Mouse (Mus musculus) limb, embryonic 15.5 days (tissue): ENCODE data around the gene Prr13. TPM values are rescaled to one million over a fixed set of nuclear protein-coding genes. Genes with fewer than 3 reads are reported as not detected.

Experiments
- ATAC-seq: fragments of 200-750 bp; cut with Nextera tagmentation; 2 replicates; pipeline ENCODE4 v1.8.0; 2017; ENCODE audit warnings: low read depth, moderate TSS enrichment; ENCODE audit not compliant: insufficient number of reproducible peaks, low FRiP score, low TSS enrichment
- H3K27ac ChIP-seq: fragments of 300-500 bp; sonication (generic); 2 replicates; pipeline ENCODE4 v1.5.1; 2015; ENCODE audit warnings: moderate library complexity, mild to moderate bottlenecking, inconsistent platforms
- H3K27me3 ChIP-seq: fragments of 300-500 bp; sonication (generic); 2 replicates; pipeline ENCODE4 v1.6.1; 2015; ENCODE audit warnings: inconsistent platforms
- H3K36me3 ChIP-seq: fragments of 300-500 bp; sonication (generic); 2 replicates; pipeline ENCODE4 v1.6.1; 2015; ENCODE audit warnings: inconsistent platforms
- H3K4me1 ChIP-seq: fragments of 300-500 bp; sonication (generic); 2 replicates; pipeline ENCODE4 v1.6.1; 2015; ENCODE audit warnings: inconsistent platforms
- H3K4me2 ChIP-seq: fragments of 300-500 bp; sonication (generic); 2 replicates; pipeline ENCODE4 v1.6.1; 2015; ENCODE audit warnings: mild to moderate bottlenecking, inconsistent platforms
- H3K4me3 ChIP-seq: fragments of 300-500 bp; sonication (generic); 2 replicates; pipeline ENCODE4 v1.5.1; 2015; ENCODE audit warnings: mild to moderate bottlenecking, inconsistent platforms
- H3K9ac ChIP-seq: fragments of 300-500 bp; sonication (generic); 2 replicates; pipeline ENCODE4 v1.6.1; 2015; ENCODE audit warnings: inconsistent platforms
- H3K9me3 ChIP-seq: fragments of 300-500 bp; sonication (generic); 2 replicates; pipeline ENCODE4 v1.6.1; 2016; ENCODE audit warnings: inconsistent platforms
- WGBS: fragments of 180-500 bp; shearing (Covaris S2); methylation state at CpG from one replicate; pipeline ENCODE4 v1.1.7; 2015; 5-methylcytosine and 5-hydroxymethylcytosine counted together
- polyA plus RNA-seq: library from polyadenylated mRNA; unstranded; fragments of >200 nt; fragmentation: Nextera tagmentation; extraction: Ambion mirVana; gene quantifications from 2 replicates; pipeline ENCODE4 v1.2.1, GENCODE M21; 2015

Gene Prr13
- polyA plus RNA-seq, 1 experiment from 2014 or later = 72.0 TPM

- Histone ChIP-seq H3K27ac (no peak overlapping the region), H3K4me1 (peaks cover 30% of the 10 kb centered on the region), H3K36me3 (peaks cover 26% of the 10 kb centered on the region), H3K27me3 (no peaks in the 10 kb centered on the region), H3K4me3 (no peak overlapping the region), H3K4me2 (no peak overlapping the region), H3K9ac (no peak overlapping the region), H3K9me3 (no peaks in the 10 kb centered on the region)
- no peak for ATAC-seq
Measured at GRCm38 (mm10) chr15:102507561-102507960, 48.7 kb downstream of the Prr13 start.

GRCm38 (mm10) chr15:102508336-102508735 lies 49.5 kb downstream of the Prr13 start:
- Histone ChIP-seq H3K27ac (no peak overlapping the region), H3K4me3 (no peak overlapping the region), H3K36me3 (peaks cover 19% of the 10 kb centered on the region), H3K4me2 (no peak overlapping the region), H3K4me1 (peaks cover 32% of the 10 kb centered on the region), H3K27me3 (no peaks in the 10 kb centered on the region), H3K9me3 (no peaks in the 10 kb centered on the region), H3K9ac (no peak overlapping the region)
- WGBS = 82% methylated on average over 3 of the region's 3 CpGs
- ATAC-seq = no peak

- Histone ChIP-seq H3K4me1 (peaks cover 33% of the 10 kb centered on the region), H3K9me3 (no peaks in the 10 kb centered on the region), H3K36me3 (peaks cover 1% of the 10 kb centered on the region; the same call in 1 of the 2 replicates), H3K27me3 (no peaks in the 10 kb centered on the region), H3K9ac (peak overlapping the region; percentile 59), H3K4me3 (peak overlapping the region; percentile 64), H3K4me2 (peak overlapping the region; percentile 87), H3K27ac (peak overlapping the region; percentile 82)
- 4% methylated on average over 9 of the region's 9 CpGs for WGBS
- peak; percentile 46; the same call in 1 of the 2 replicates for ATAC-seq
Measured at GRCm38 (mm10) chr15:102510110-102510509, 51.3 kb downstream of the Prr13 start.

- Histone ChIP-seq H3K27me3 (no peaks in the 10 kb centered on the region), H3K9me3 (no peaks in the 10 kb centered on the region), H3K4me3 (peak overlapping the region; percentile 64), H3K27ac (peak overlapping the region; percentile 82), H3K4me2 (peak overlapping the region; percentile 87), H3K9ac (peak overlapping the region; percentile 59), H3K4me1 (peaks cover 36% of the 10 kb centered on the region), H3K36me3 (no peaks in the 10 kb centered on the region)
- peak; percentile 92 for ATAC-seq
- WGBS = 2% methylated on average over 34 of the region's 34 CpGs
Measured at GRCm38 (mm10) chr15:102510590-102511284, 51.9 kb downstream of the Prr13 start.

GRCm38 (mm10) chr15:102511285-102511833 lies 52.5 kb downstream of the Prr13 start:
- no peaks in the 10 kb centered on the region for H3K36me3 ChIP-seq
- WGBS = 10% methylated on average over 6 of the region's 6 CpGs
- peak overlapping the region; percentile 87 for H3K4me2 ChIP-seq
- H3K9me3 ChIP-seq = no peaks in the 10 kb centered on the region
- peak overlapping the region; percentile 64 for H3K4me3 ChIP-seq
- peak overlapping the region; percentile 82 for H3K27ac ChIP-seq
- H3K27me3 ChIP-seq = no peaks in the 10 kb centered on the region
- peak overlapping the region; percentile 1; the same call in 1 of the 2 replicates for H3K9ac ChIP-seq
- no peak for ATAC-seq
- H3K4me1 ChIP-seq = peaks cover 42% of the 10 kb centered on the region

- H3K9ac ChIP-seq = no peak overlapping the region
- 31% methylated on average over 5 of the region's 5 CpGs for WGBS
- no peaks in the 10 kb centered on the region for H3K9me3 ChIP-seq
- H3K27me3 ChIP-seq = no peaks in the 10 kb centered on the region
- H3K36me3 ChIP-seq = no peaks in the 10 kb centered on the region
- H3K4me2 ChIP-seq = no peak overlapping the region
- no peak for ATAC-seq
- no peak overlapping the region for H3K4me3 ChIP-seq
- peak overlapping the region; percentile 82 for H3K27ac ChIP-seq
- H3K4me1 ChIP-seq = peaks cover 44% of the 10 kb centered on the region
Measured at GRCm38 (mm10) chr15:102512010-102512409, 53.2 kb downstream of the Prr13 start.

Other genes with a start within 250 kb of the Prr13 start
- gene Itgb7, start 227.1 kb upstream of the Prr13 start, polyA plus RNA-seq = 6.3 and 6.6 TPM in 2 replicates
- gene Rarg, start 201.5 kb upstream of the Prr13 start, polyA plus RNA-seq = 120 and 128 TPM in 2 replicates
- 0.79 and 0.83 TPM in 2 replicates for gene Gm9918, start 188.5 kb upstream of the Prr13 start, polyA plus RNA-seq
- 100.0 and 103 TPM in 2 replicates for gene Mfsd5, start 179.6 kb upstream of the Prr13 start, polyA plus RNA-seq
- gene Espl1, start 162.8 kb upstream of the Prr13 start, polyA plus RNA-seq = 17.7 and 19.5 TPM in 2 replicates
- 314 and 380 TPM in 2 replicates for gene Pfdn5, start 132.9 kb upstream of the Prr13 start, polyA plus RNA-seq
- 81.8 and 86.3 TPM in 2 replicates for gene Myg1, start 127.3 kb upstream of the Prr13 start, polyA plus RNA-seq
- gene Aaas, start 108.3 kb upstream of the Prr13 start, polyA plus RNA-seq = 61.3 and 62.0 TPM in 2 replicates
- 12.6 and 18.1 TPM in 2 replicates for gene Sp7, start 91.8 kb upstream of the Prr13 start, polyA plus RNA-seq
- 9.3 and 11.1 TPM in 2 replicates for gene Sp1, start 52.9 kb upstream of the Prr13 start, polyA plus RNA-seq
- 1.0 and 2.6 TPM in 2 replicates for gene Amhr2, start 13.7 kb upstream of the Prr13 start, polyA plus RNA-seq
- gene Pcbp2, start 11.5 kb downstream of the Prr13 start, polyA plus RNA-seq = 201 and 221 TPM in 2 replicates
- gene Gm10337, start 44.7 kb downstream of the Prr13 start, polyA plus RNA-seq = 3.6 and 7.7 TPM in 2 replicates
- 16.7 and 17.9 TPM in 2 replicates for gene Map3k12, start 58.0 kb downstream of the Prr13 start, polyA plus RNA-seq
- 81.0 and 88.5 TPM in 2 replicates for gene Tarbp2, start 59.2 kb downstream of the Prr13 start, polyA plus RNA-seq
- gene Npff, start 65.9 kb downstream of the Prr13 start, polyA plus RNA-seq = 2.1 and 2.7 TPM in 2 replicates
- not detected in 2 replicates for gene Gm28047, start 166.0 kb downstream of the Prr13 start, polyA plus RNA-seq
- gene Atf7, start 166.4 kb downstream of the Prr13 start, polyA plus RNA-seq = 48.7 and 49.6 TPM in 2 replicates
- 48.8 and 56.6 TPM in 2 replicates for gene Atp5g2, start 213.3 kb downstream of the Prr13 start, polyA plus RNA-seq